Mouse (Mus musculus) intestine, embryonic 14.5 days (tissue): ENCODE measurements around the gene Tnpo3. TPM values are rescaled to one million over a fixed set of nuclear protein-coding genes. Genes with fewer than 3 reads are reported as not detected.
"Not testable (repeated sequence)": the region's sequence is repeated elsewhere in the genome, so short reads cannot be mapped to it uniquely, and the experiment has no call there.

Experiments
- ATAC-seq: fragments of 200-750 bp; cut with Nextera tagmentation; replicated peaks from 2 replicates; pipeline ENCODE4 v1.8.0; 2017; ENCODE audit warnings: low read depth, moderate number of reproducible peaks, moderate TSS enrichment, moderate library complexity; ENCODE audit not compliant: low FRiP score, low TSS enrichment
- DNase-seq: peaks from one replicate; pipeline ENCODE4 v3.0.0-alpha.2; 2018; ENCODE audit warnings: low spot score
- H3K27ac ChIP-seq: fragments of 300-500 bp; sonication (generic); 2 replicates; pipeline ENCODE4 v1.5.1; 2014; ENCODE audit warnings: low read depth, mild to moderate bottlenecking, control low read depth
- H3K27me3 ChIP-seq: fragments of 300-500 bp; sonication (generic); replicated peaks from 2 replicates; pipeline ENCODE4 v1.6.1; 2014; ENCODE audit warnings: low read length, control low read depth; ENCODE audit not compliant: control insufficient read depth, insufficient read depth
- H3K36me3 ChIP-seq: fragments of 300-500 bp; sonication (generic); 2 replicates; pipeline ENCODE4 v1.6.1; 2014; ENCODE audit warnings: low read length, control low read depth; ENCODE audit not compliant: control insufficient read depth, insufficient read depth
- H3K4me1 ChIP-seq: fragments of 300-500 bp; sonication (generic); replicated peaks from 2 replicates; pipeline ENCODE4 v1.6.1; 2014; ENCODE audit warnings: low read length, control low read depth, mixed read lengths; ENCODE audit not compliant: control insufficient read depth, insufficient read depth
- H3K4me2 ChIP-seq: fragments of 300-500 bp; sonication (generic); 2 replicates; pipeline ENCODE4 v1.6.1; 2014; ENCODE audit warnings: low read length
- H3K4me3 ChIP-seq: fragments of 300-500 bp; sonication (generic); 2 replicates; pipeline ENCODE4 v1.5.1; 2014; ENCODE audit warnings: low read depth, low read length, control low read depth, mixed read lengths
- H3K9ac ChIP-seq: fragments of 300-500 bp; sonication (generic); 2 replicates; pipeline ENCODE4 v1.6.1; 2014; ENCODE audit warnings: mild to moderate bottlenecking, low read length
- H3K9me3 ChIP-seq: fragments of 300-500 bp; sonication (generic); 2 replicates; pipeline ENCODE4 v1.6.1; 2016; ENCODE audit warnings: low read length, control low read depth; ENCODE audit not compliant: control insufficient read depth
- WGBS: fragments of 180-500 bp; shearing (Covaris S2); extraction: QIAGEN DNeasy Blood & Tissue Kit; methylation state at CpG from one replicate; pipeline ENCODE4 v1.1.7; 2014; 5-methylcytosine and 5-hydroxymethylcytosine counted together
- polyA plus RNA-seq: library from polyadenylated mRNA; unstranded; fragments of >200 nt; fragmentation: Nextera tagmentation; extraction: Ambion mirVana; gene quantifications from 2 replicates; pipeline ENCODE4 v1.2.1, GENCODE M21; 2014

Gene Tnpo3
- polyA plus RNA-seq, 1 experiment from 2014 or later, result 91.2 TPM

DNA sequence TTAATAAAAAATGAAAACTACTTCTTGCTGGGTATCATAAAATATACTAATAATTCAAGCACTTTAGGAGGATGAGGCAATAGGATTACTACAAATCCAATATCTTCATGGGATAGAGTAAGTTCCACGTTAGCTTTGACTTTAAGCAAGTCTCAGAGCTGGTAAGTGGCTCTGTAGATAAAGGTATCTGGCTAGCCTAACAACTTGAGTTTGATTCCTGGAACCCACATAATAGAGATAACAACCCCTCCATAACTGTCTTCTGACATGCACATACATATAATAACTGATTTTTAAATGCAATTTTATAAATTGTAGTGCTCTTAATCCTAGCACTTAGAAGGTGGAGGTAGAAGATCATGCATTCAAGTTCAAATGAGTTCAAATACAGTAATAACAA lies 28.9 kb downstream of the Tnpo3 start:
- Histone ChIP-seq H3K4me2 (no peak overlapping the region), H3K36me3 (peaks cover 90% of the 10 kb centered on the region), H3K9ac (no peak overlapping the region), H3K4me1 (no peaks in the 10 kb centered on the region), H3K27ac (no peak overlapping the region), H3K27me3 (no peaks in the 10 kb centered on the region), H3K9me3 (no peaks in the 10 kb centered on the region; the same call in 1 of the 2 replicates), H3K4me3 (no peak overlapping the region)
- no peak for DNase-seq
- ATAC-seq, result no peak
- WGBS, result 95% methylated on average over 1 of the region's 1 CpGs

DNA sequence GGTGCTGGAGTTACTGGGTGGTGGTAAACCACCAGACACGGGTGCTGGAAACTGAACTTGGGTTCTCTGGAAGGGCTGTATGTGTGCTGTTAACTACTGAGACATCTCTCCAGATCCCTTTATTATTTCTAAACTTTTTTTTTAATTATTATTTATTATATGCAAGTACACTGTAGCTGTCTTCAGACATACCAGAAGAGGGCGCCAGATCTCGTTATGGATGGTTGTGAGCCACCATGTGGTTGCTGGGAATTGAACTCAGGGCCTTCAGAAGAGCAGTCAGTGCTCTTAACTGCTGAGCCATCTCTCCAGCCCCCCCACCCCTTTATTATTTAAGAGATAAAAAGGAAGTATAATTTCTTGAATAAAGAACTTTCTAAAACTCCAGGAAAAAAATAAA lies 33.3 kb downstream of the Tnpo3 start:
- H3K4me3 ChIP-seq, DNase-seq, H3K27me3 ChIP-seq, H3K27ac ChIP-seq, H3K4me1 ChIP-seq, ATAC-seq, H3K9me3 ChIP-seq, H3K4me2 ChIP-seq, H3K9ac ChIP-seq: not testable (repeated sequence)
- 83% methylated on average over 3 of the region's 3 CpGs for WGBS
- peaks cover 97% of the 10 kb centered on the region for H3K36me3 ChIP-seq

DNA sequence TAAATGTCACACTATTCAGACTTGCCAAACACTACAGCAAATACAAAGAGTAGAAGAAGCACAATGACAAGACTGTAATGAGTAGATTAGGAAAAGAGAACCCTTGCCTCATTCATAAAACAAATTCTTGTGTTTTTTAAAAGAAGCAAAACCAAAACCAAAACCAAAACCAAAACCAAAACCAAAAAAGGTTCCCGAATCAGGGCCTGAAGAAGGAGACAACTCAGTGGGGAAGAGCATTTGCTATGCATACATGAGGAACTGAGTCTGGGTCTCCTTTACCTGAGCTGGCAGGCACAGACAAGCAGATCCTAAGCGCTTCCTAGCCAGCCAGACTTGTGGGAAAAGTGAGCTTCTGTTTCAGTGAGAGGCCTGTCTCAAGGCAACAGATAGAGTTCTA lies 52.6 kb downstream of the Tnpo3 start:
- ATAC-seq (no peak), DNase-seq (no peak)
- Histone ChIP-seq H3K4me2 (no peak overlapping the region), H3K4me3 (no peak overlapping the region), H3K9ac (no peak overlapping the region), H3K9me3 (no peaks in the 10 kb centered on the region), H3K27me3 (no peaks in the 10 kb centered on the region), H3K27ac (no peak overlapping the region), H3K36me3 (peaks cover 98% of the 10 kb centered on the region), H3K4me1 (no peaks in the 10 kb centered on the region)
- 96% methylated on average over 2 of the region's 2 CpGs for WGBS

DNA sequence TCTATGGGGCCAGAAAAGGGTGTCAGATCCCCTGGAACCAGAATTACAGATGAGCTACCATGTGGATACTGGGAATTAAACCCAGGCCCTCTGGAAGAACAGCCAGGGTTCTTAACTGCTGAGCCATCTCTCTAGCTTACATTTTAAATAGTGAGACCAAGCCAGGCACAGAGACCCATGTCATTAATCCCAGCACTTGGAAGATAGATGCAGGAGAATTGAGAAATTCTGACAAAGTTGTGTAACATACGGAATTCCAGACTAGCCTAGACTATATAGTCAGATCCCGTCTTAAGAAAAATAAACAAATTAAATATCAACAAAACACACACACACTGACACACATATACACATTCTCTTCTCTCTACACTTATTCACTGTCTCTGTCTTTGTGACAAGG lies 57.2 kb downstream of the Tnpo3 start:
- no peaks in the 10 kb centered on the region for H3K4me1 ChIP-seq
- no peak overlapping the region for H3K4me3 ChIP-seq
- no peaks in the 10 kb centered on the region for H3K9me3 ChIP-seq
- ATAC-seq (no peak), DNase-seq (no peak)
- no peaks in the 10 kb centered on the region for H3K27me3 ChIP-seq
- H3K9ac ChIP-seq, result no peak overlapping the region
- 76% methylated on average over 2 of the region's 2 CpGs for WGBS
- H3K36me3 ChIP-seq, result peaks cover 94% of the 10 kb centered on the region
- no peak overlapping the region for H3K27ac ChIP-seq
- H3K4me2 ChIP-seq, result no peak overlapping the region

DNA sequence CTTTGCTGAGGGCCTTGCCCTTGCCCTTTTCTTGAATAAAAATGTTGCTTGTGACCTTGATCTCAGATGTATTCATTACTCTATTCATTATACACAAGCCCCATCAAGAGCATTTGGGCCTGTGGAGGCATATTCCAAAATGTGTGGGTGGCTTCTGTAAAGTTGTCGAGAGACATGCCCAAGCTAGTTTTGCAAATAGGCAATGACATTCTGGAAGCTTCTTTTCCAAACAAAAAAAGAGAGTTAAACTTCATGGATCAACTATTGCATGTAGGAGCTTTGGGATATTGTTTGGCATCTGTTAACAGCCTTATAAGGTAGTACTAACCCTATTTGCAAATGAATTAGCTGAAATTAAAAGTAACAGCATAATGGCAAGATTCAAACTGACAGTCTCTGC lies 61.6 kb downstream of the Tnpo3 start:
- Histone ChIP-seq H3K4me2 (no peak overlapping the region), H3K27ac (no peak overlapping the region), H3K9me3 (no peaks in the 10 kb centered on the region), H3K36me3 (peaks cover 94% of the 10 kb centered on the region), H3K4me3 (no peak overlapping the region), H3K9ac (no peak overlapping the region), H3K4me1 (no peaks in the 10 kb centered on the region), H3K27me3 (no peaks in the 10 kb centered on the region)
- DNase-seq (no peak), ATAC-seq (no peak)
- WGBS, result 90% methylated on average over 1 of the region's 1 CpGs

DNA sequence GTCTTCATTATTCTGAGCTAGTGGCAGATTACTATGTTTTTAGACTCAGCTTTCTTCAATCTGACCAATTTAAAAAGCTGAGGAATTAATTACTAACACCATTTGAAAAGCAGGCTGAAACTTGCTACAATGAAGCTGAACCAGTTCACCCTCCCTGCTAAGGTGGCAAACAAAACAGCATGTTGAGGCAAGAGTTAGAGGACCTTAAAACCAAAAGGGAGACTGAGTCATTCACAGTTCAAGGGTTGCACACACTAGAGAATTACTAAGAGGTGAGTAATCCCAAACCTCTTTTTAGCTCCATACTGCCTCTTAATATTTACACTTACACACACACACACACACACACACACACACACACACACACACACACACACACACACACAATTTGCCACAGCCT lies 62.1 kb downstream of the Tnpo3 start:
- no peak for DNase-seq
- no peak overlapping the region for H3K4me2 ChIP-seq
- peaks cover 94% of the 10 kb centered on the region for H3K36me3 ChIP-seq
- H3K9me3 ChIP-seq, result no peaks in the 10 kb centered on the region
- H3K4me3 ChIP-seq, result no peak overlapping the region
- no peak for ATAC-seq
- no peaks in the 10 kb centered on the region for H3K4me1 ChIP-seq
- no peak overlapping the region for H3K9ac ChIP-seq
- no peak overlapping the region for H3K27ac ChIP-seq
- no peaks in the 10 kb centered on the region for H3K27me3 ChIP-seq

GRCm38 (mm10) chr6:29545611-29546010 lies 64.1 kb downstream of the Tnpo3 start:
- ATAC-seq (no peak), DNase-seq (no peak)
- Histone ChIP-seq H3K27me3 (no peaks in the 10 kb centered on the region), H3K4me1 (no peaks in the 10 kb centered on the region), H3K36me3 (peaks cover 91% of the 10 kb centered on the region), H3K9me3 (no peaks in the 10 kb centered on the region), H3K9ac (no peak overlapping the region), H3K4me3 (no peak overlapping the region), H3K27ac (no peak overlapping the region), H3K4me2 (no peak overlapping the region)
- 98% methylated on average over 2 of the region's 2 CpGs for WGBS

- Histone ChIP-seq H3K27me3 (no peaks in the 10 kb centered on the region), H3K4me2 (no peak overlapping the region), H3K4me3 (no peak overlapping the region), H3K36me3 (peaks cover 68% of the 10 kb centered on the region), H3K9ac (no peak overlapping the region), H3K27ac (no peak overlapping the region), H3K4me1 (no peaks in the 10 kb centered on the region), H3K9me3 (no peaks in the 10 kb centered on the region)
- DNase-seq (no peak), ATAC-seq (no peak)
- WGBS, result 93% methylated on average over 1 of the region's 1 CpGs
These were observed 68.7 kb downstream of the Tnpo3 start for GRCm38 (mm10) chr6:29540956-29541355.

DNA sequence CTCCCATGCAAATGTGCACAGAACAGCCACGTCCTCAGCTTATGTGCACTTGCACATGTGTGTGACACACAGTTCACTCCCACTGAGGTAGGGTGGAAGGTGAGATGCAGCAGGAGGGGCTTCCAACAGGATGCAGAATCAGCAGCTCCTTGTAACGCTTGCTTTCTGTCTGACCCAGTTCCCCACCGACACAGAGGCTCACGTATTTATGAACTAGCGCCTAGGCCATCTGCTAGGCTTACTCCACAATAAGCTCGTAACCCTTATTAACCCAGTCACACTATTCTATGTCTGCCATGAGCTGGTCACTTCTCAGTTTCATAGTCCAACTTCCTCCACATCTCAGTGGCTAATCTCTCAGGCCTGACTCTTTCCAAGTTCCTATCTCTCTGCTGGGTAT lies 69.5 kb downstream of the Tnpo3 start:
- 82% methylated on average over 6 of the region's 6 CpGs for WGBS
- DNase-seq, result no peak
- H3K9ac ChIP-seq, result no peak overlapping the region
- H3K4me1 ChIP-seq, result no peaks in the 10 kb centered on the region
- ATAC-seq, result no peak
- H3K27ac ChIP-seq, result no peak overlapping the region
- no peak overlapping the region for H3K4me2 ChIP-seq
- no peaks in the 10 kb centered on the region for H3K9me3 ChIP-seq
- H3K4me3 ChIP-seq, result no peak overlapping the region
- no peaks in the 10 kb centered on the region for H3K27me3 ChIP-seq
- H3K36me3 ChIP-seq, result peaks cover 61% of the 10 kb centered on the region
